Comparison of ENCODE assay signal across 9 mouse cellular contexts in genomic region chr19:32637357-32638275, GRCm38 (mm10). TPM values are rescaled to one million over a fixed set of nuclear protein-coding genes. Genes with fewer than 3 reads are reported as not detected.
DNase-seq lines count a peak whose midpoint lies in the region; ATAC-seq and TF ChIP-seq lines count a peak whose summit lies in the region.
"Had no signal": no experiment of that assay in that cellular context is flagged by ENCODE, and none has a peak within 500 bp of the region (broad histone marks: within the 10 kb centered on the region; RNA-seq: fewer than 3 reads in every experiment).

No protein-coding gene starts in this region.

- no peaks in the 10 kb centered on the region for H3K9me3 ChIP-seq in midbrain, embryonic 14.5 days (ENCODE audit: control insufficient read depth, low read length)
- H3K9me3 ChIP-seq in hindbrain, embryonic 13.5 days, result no peaks in the 10 kb centered on the region
- H3K9me3 ChIP-seq: forebrain, embryonic 15.5 days had no signal

- WGBS in heart, adult 2 months, result 42% methylated on average over 16 of the region's 16 CpGs
- 64% methylated on average over 16 of the region's 16 CpGs for WGBS in midbrain, embryonic 14.5 days
- 78% methylated on average over 16 of the region's 16 CpGs for WGBS in hindbrain, embryonic 13.5 days

- peaks cover 8% of the 10 kb centered on the region for H3K4me1 ChIP-seq in heart, adult 2 months (ENCODE audit: control insufficient read depth, insufficient read depth, low read length)
- no peaks in the 10 kb centered on the region for H3K4me1 ChIP-seq in midbrain, embryonic 14.5 days (ENCODE audit: control insufficient read depth, insufficient read depth, low read length)
- no peaks in the 10 kb centered on the region for H3K4me1 ChIP-seq in hindbrain, embryonic 13.5 days (replicated peaks)
- H3K4me1 ChIP-seq: forebrain, embryonic 15.5 days had no signal

- H3K27me3 ChIP-seq in heart, adult 2 months (ENCODE audit: control insufficient read depth, insufficient read depth, low read length), result no peaks in the 10 kb centered on the region
- no peaks in the 10 kb centered on the region for H3K27me3 ChIP-seq in midbrain, embryonic 14.5 days (ENCODE audit: control insufficient read depth, insufficient read depth, low read length)
- H3K27me3 ChIP-seq in hindbrain, embryonic 13.5 days, result no peaks in the 10 kb centered on the region
- H3K27me3 ChIP-seq: forebrain, embryonic 15.5 days had no signal

- no peak for TF ChIP-seq POLR2A in heart, adult 2 months (IDR thresholded peaks at IDR 0.05; ENCODE audit: insufficient read depth, low read depth, low read length)

- H3K4me3 ChIP-seq in heart, adult 2 months, result no peak overlapping the region
- H3K4me3 ChIP-seq in midbrain, embryonic 14.5 days (replicated peaks; ENCODE audit: low read depth, low read length), result no peak overlapping the region
- H3K4me3 ChIP-seq in hindbrain, embryonic 13.5 days, result no peak overlapping the region
- H3K4me3 ChIP-seq in left cerebral cortex, adult 2 months, result no peak overlapping the region
- H3K4me3 ChIP-seq: forebrain, embryonic 15.5 days had no signal

- TF ChIP-seq CTCF in heart, adult 2 months (IDR thresholded peaks at IDR 0.05), result no peak
- no peak for TF ChIP-seq CTCF in left cerebral cortex, adult 2 months (IDR thresholded peaks at IDR 0.05)

- no peaks in the 10 kb centered on the region for H3K79me2 ChIP-seq in heart, adult 2 months (replicated peaks; ENCODE audit: control insufficient read depth, insufficient read depth, low read length)

- peaks cover 4% of the 10 kb centered on the region; the same call in 1 of the 2 replicates for H3K36me3 ChIP-seq in heart, adult 2 months (ENCODE audit: control insufficient read depth, insufficient read depth, low read length)
- no peaks in the 10 kb centered on the region for H3K36me3 ChIP-seq in midbrain, embryonic 14.5 days (ENCODE audit: control insufficient read depth, insufficient read depth, low read length)
- no peaks in the 10 kb centered on the region for H3K36me3 ChIP-seq in hindbrain, embryonic 13.5 days
- H3K36me3 ChIP-seq: forebrain, embryonic 15.5 days had no signal

- ATAC-seq in midbrain, embryonic 14.5 days (ENCODE audit: low FRiP score, low TSS enrichment), result no peak
- no peak for ATAC-seq in hindbrain, embryonic 13.5 days (ENCODE audit: low FRiP score)
- ATAC-seq: forebrain, embryonic 15.5 days had no signal

- peak; percentile 46 for DNase-seq in adrenal gland, adult 2 months
- DNase-seq in adrenal gland, postnatal 25 days, result no peak
- DNase-seq in heart, adult 2 months, result peak; percentile 26 to 31
- peak; percentile 46 for DNase-seq in liver
- peak; percentile 1 for DNase-seq in midbrain, embryonic 14.5 days
- DNase-seq in cerebellum, postnatal 10 days, result no peak
- DNase-seq in left cerebral cortex, adult 2 months (ENCODE audit: extremely low spot score in 1 of 2, low spot score in 2 of 2), result no peak

- intact Hi-C loops in heart, adult 2 months (cut with DNase I), result no loop called here
- intact Hi-C loops in left cerebral cortex, adult 2 months (cut with DNase I), result no loop called here

- peak overlapping the region; percentile 56 for H3K9ac ChIP-seq in heart, adult 2 months (ENCODE audit: low read depth, low read length)
- no peak overlapping the region for H3K9ac ChIP-seq in midbrain, embryonic 14.5 days (replicated peaks; ENCODE audit: low read length)
- H3K9ac ChIP-seq in hindbrain, embryonic 13.5 days, result no peak overlapping the region
- H3K9ac ChIP-seq: forebrain, embryonic 15.5 days had no signal

- no peak overlapping the region for H3K4me2 ChIP-seq in midbrain, embryonic 14.5 days (ENCODE audit: low read length)
- no peak overlapping the region for H3K4me2 ChIP-seq in hindbrain, embryonic 13.5 days
- H3K4me2 ChIP-seq: forebrain, embryonic 15.5 days had no signal

- peak overlapping the region; percentile 32; the same call in 1 of the 2 replicates for H3K27ac ChIP-seq in heart, adult 2 months
- no peak overlapping the region for H3K27ac ChIP-seq in midbrain, embryonic 14.5 days (replicated peaks; ENCODE audit: low read depth, low read length)
- no peak overlapping the region for H3K27ac ChIP-seq in hindbrain, embryonic 13.5 days
- H3K27ac ChIP-seq in left cerebral cortex, adult 2 months, result no peak overlapping the region
- H3K27ac ChIP-seq: forebrain, embryonic 15.5 days had no signal

- TF ChIP-seq EP300 in heart, adult 2 months (IDR thresholded peaks at IDR 0.05; ENCODE audit: insufficient read depth, low read depth, low read length), result no peak

RNA-seq across cellular contexts. Expression of gene Papss2, which starts 42.0 kb away (rescaled TPM):
- total RNA-seq in adrenal gland, adult 2 months (2021), result 10 to 100 TPM; 11.1 to 20.8 TPM
- polyA plus RNA-seq in adrenal gland, adult 2 months (2012; rRNA removed), result 0.91 and 1.1 TPM in 2 replicates
- total RNA-seq in adrenal gland, postnatal 25 days (2021), result 13.4 and 16.4 TPM in 2 replicates
- total RNA-seq in heart, adult 2 months (2021), result 10 to 100 TPM; 12.2 to 14.0 TPM
- polyA plus RNA-seq in heart, adult 2 months (2012; rRNA removed), result 6.2 and 9.1 TPM in 2 replicates
- polyA plus RNA-seq in midbrain, embryonic 14.5 days (2014; fragmentation: Nextera tagmentation; extraction: Ambion mirVana), result 0.51 and 1.0 TPM in 2 replicates
- polyA plus RNA-seq in hindbrain, embryonic 13.5 days (2015; fragmentation: Nextera tagmentation; extraction: Ambion mirVana), result 1.1 and 1.2 TPM in 2 replicates
- 1 to 10 TPM; 8.1 to 9.8 TPM for total RNA-seq in left cerebral cortex, adult 2 months (2021)

Comparison
In these comparisons a context has a peak if more than half of its experiments do, and no peak if none do; other contexts are left out.
1. DNase-seq: peak in adrenal gland, adult 2 months (single experiment), heart, adult 2 months (2 of 2), liver (single experiment) and midbrain, embryonic 14.5 days (single experiment); none in adrenal gland, postnatal 25 days (single experiment), cerebellum, postnatal 10 days (0 of 2) and left cerebral cortex, adult 2 months (0 of 2).